Mouse (Mus musculus): ENCODE measurements around the gene Mcat. TPM values are rescaled to one million over a fixed set of nuclear protein-coding genes. Genes with fewer than 3 reads are reported as not detected.

Gene Mcat
- 33.4 and 36.3 TPM in 2 replicates for polyA plus RNA-seq (2015; fragmentation: Nextera tagmentation; extraction: Ambion mirVana)

DNA sequence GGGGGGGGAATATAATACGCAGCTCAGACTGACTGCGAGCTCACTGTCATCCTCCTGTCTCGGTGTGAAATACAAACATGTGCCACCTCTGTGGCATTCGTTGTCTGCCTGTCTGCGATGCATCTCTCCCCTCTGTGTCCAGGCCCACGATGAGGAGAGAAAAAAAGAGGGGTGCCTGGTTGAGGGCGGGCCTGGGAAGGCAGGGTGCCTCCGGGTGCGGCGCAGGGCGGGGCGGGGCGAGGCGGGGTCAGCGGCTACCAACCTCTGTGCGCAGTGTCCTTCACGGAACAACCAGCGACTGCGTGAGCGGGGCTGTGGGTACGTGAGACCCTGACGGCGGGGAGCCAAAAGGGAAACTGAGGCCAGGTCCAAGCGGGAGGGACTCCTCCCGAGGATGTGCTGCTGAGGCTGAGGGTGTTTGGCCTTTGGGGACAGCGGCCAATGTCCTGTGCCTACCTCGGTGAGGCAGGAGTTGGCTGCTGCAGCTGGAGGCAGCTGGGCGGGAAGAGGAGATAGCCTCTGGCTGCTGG lies at the start of gene Mcat, which contains the start of gene Tspo:
Mcat (minus strand) TSS at position 461 of the 530 bp plus-strand sequence.
Tspo (plus strand) TSS at position 266 of the 530 bp plus-strand sequence.
- no peak for ATAC-seq (ENCODE audit: low read depth)
- WGBS, result under 1% methylated on average over 28 of the region's 28 CpGs
- no peaks in the 10 kb centered on the region for H3K36me3 ChIP-seq

DNA sequence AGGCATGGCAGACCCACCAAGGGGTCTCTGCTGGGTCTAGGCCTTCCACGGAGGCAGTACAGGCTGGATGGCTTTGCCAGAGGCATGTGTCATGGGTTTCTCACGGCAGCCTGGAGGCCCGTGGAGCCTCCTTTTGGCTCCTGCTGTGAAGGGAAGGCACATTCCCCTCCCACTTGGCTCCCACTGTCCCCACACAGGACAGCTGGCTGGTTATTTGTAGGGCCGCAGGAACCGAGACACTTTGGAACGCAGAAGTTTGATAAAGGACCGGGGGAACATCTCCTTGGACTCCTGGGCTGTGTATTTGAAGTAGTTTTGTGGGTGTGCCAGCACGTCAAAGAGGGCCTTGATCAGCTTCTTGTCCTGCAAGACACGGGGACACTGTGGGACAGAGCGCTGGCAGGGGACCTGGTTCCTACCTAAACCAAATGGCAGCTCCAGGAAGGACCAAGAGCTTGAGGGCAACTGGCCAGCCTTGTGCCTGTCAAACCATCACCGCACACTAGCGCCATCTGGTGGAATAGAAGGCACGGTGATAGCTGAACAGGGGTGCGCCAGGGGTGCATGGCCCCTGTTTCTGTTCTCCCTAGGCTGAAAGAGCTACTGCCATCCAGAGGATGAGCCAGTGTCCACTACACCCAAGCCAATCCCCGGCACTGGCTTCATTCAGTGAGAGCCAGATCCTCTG lies 43.7 kb upstream of the Mcat start:
- peak; percentile 66; the same call in 1 of the 2 replicates for ATAC-seq (ENCODE audit: low read depth)
- Histone ChIP-seq H3K9me3 (no peaks in the 10 kb centered on the region), H3K27ac (replicated peaks) (no peak overlapping the region), H3K4me1 (replicated peaks) (no peaks in the 10 kb centered on the region), H3K4me2 (no peak overlapping the region), H3K4me3 (no peak overlapping the region), H3K27me3 (no peaks in the 10 kb centered on the region), H3K9ac (no peak overlapping the region), H3K36me3 (0 out of 2 replicates have a peak, but pooled peaks cover 6% of the 10 kb centered on the region)
- 45% methylated on average over 15 of the region's 15 CpGs for WGBS

More for the DNA sequence above, at the start of gene Mcat, which contains the start of gene Tspo:
- Histone ChIP-seq H3K9ac (peak within 1 kb of the TSS; percentile 66), H3K4me3 (peak within 1 kb of the TSS; percentile 34), H3K9me3 (no peaks in the 10 kb centered on the region), H3K27me3 (peaks cover 35% of the 10 kb centered on the region), H3K4me1 (replicated peaks) (peaks cover 20% of the 10 kb centered on the region), H3K27ac (replicated peaks) (no peak within 1 kb of the TSS), H3K4me2 (peak within 1 kb of the TSS; percentile 70)

DNA sequence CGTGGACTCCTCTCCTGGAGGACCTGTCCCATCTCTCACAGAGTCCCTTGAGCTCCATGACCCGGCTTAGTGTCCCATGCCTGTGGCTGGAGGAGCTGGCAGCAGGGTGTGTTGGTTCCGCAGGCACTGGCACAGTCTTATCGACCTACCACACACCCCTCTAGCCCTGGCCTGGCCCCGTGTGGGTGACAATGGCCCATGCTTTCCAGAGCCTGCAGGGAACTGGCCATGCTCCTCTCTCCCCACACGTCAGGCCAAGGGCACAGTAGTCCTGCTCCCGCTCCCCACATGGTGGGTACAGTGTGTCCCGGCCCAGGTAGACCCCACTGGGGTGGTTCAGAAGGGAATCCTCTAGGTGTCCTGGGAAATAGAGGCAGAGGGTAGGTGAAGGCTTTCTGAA lies 43.1 kb upstream of the Mcat start:
- Histone ChIP-seq H3K27me3 (no peaks in the 10 kb centered on the region), H3K36me3 (no peaks in the 10 kb centered on the region), H3K27ac (replicated peaks) (no peak overlapping the region), H3K9ac (no peak overlapping the region), H3K4me3 (no peak overlapping the region), H3K4me2 (no peak overlapping the region), H3K4me1 (replicated peaks) (no peaks in the 10 kb centered on the region), H3K9me3 (no peaks in the 10 kb centered on the region)
- WGBS, result 90% methylated on average over 8 of the region's 8 CpGs
- ATAC-seq (ENCODE audit: low read depth), result no peak

DNA sequence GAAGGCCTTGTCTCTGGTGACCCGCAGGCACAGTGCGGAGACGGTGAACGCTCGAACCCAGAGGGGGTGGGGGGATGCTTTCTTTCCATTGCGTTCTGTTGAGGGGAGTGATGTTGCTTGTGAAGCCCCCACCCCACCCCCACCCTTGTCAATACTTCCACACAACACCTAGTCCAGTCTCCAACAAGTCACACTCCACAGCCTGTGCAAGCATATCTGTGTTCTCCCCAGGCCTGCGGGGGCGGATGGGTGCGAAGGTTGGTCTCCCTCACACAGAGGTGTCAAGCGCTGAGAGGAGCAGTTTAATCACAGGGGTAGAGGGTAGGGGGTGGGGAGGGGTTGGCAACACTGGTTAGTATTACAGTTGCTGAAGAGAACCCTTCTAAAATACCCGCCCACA lies 42.6 kb upstream of the Mcat start:
- no peaks in the 10 kb centered on the region for H3K27me3 ChIP-seq
- H3K27ac ChIP-seq (replicated peaks), result no peak overlapping the region
- no peak overlapping the region for H3K4me2 ChIP-seq
- 87% methylated on average over 11 of the region's 11 CpGs for WGBS
- no peak overlapping the region for H3K9ac ChIP-seq
- no peak overlapping the region for H3K4me3 ChIP-seq
- no peak for ATAC-seq (ENCODE audit: low read depth)
- H3K4me1 ChIP-seq (replicated peaks), result no peaks in the 10 kb centered on the region
- H3K9me3 ChIP-seq, result no peaks in the 10 kb centered on the region
- no peaks in the 10 kb centered on the region for H3K36me3 ChIP-seq

DNA sequence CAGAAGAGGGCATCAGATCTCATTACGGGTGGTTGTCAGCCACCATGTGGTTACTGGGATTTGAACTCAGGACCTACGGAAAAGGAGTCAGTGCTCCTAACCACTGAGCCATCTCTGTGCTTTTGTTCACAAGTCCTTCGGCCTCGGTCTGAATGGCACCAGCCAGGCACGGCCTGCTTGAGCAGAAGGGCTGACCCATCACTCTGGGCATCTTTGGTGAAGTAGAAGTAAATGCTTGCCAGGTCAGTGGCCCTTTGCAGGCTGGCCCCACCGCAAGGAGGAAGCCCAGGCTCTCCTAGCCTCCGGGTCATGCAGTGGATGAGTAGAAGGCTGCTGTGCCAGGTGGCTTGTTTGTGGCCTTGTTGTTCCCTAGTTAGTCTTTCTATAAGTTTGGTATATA lies 39.8 kb upstream of the Mcat start:
- Histone ChIP-seq H3K4me3 (no peak overlapping the region), H3K9me3 (no peaks in the 10 kb centered on the region), H3K36me3 (no peaks in the 10 kb centered on the region), H3K4me1 (replicated peaks) (no peaks in the 10 kb centered on the region), H3K27me3 (no peaks in the 10 kb centered on the region), H3K27ac (replicated peaks) (no peak overlapping the region), H3K9ac (no peak overlapping the region), H3K4me2 (no peak overlapping the region)
- 96% methylated on average over 7 of the region's 7 CpGs for WGBS
- no peak for ATAC-seq (ENCODE audit: low read depth)

DNA sequence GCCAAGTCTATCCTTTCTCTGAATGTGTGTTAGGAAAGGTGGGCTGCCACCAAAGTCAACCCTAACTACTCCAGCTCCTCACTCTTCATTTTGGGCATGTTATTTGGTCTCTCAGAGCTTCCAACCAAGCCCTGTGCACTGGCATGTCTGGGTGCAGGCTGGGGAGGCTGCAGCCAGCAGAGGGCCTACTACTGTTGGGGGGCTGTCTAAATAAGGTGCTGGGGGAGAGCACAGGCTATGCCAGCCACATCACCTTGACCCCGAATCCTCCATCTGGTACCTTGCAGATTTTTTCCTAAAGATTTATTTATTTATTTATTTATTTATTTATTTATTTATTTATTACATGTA lies 39.4 kb upstream of the Mcat start:
- WGBS, result 96% methylated on average over 1 of the region's 1 CpGs
- H3K4me3 ChIP-seq, result no peak overlapping the region
- no peaks in the 10 kb centered on the region for H3K27me3 ChIP-seq
- H3K27ac ChIP-seq (replicated peaks), result no peak overlapping the region
- no peak overlapping the region for H3K4me2 ChIP-seq
- H3K36me3 ChIP-seq, result no peaks in the 10 kb centered on the region
- H3K4me1 ChIP-seq (replicated peaks), result no peaks in the 10 kb centered on the region
- no peak overlapping the region for H3K9ac ChIP-seq
- ATAC-seq (ENCODE audit: low read depth), result no peak
- no peaks in the 10 kb centered on the region for H3K9me3 ChIP-seq

DNA sequence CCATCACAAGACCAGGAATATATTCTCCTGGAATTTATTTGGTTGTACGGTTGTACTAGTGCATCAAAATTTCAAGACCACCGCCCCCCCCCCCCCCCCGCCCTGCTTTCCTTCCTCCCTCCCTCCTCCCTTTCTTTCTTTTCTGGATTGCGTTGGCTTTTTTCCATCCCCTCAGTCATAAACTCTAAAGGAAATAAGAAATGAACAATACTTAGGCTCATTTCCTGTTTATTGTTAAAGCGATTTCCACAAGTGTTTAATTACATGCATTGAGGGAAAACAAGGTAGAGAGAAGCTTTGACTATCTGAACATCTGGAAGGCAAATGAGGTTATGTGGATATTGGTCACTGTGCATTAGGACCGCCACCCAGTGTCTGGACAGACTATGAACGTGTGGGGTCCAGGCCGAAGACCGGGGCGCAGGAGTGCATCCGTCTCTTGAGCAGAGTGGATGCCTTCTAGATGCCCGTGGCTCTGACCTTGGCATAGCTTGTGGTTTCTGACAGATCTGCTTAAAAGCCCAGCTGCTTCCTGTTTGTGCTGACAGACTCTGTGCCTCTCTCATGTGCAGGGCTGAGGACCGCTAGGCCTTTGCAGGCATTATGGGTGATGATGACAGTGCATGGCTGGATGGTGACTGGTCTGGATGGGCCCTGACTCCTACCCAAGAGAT lies 38.9 kb upstream of the Mcat start:
- Histone ChIP-seq H3K4me2 (no peak overlapping the region), H3K36me3 (no peaks in the 10 kb centered on the region), H3K27ac (replicated peaks) (no peak overlapping the region), H3K4me1 (replicated peaks) (no peaks in the 10 kb centered on the region), H3K27me3 (no peaks in the 10 kb centered on the region), H3K4me3 (no peak overlapping the region), H3K9ac (no peak overlapping the region), H3K9me3 (no peaks in the 10 kb centered on the region)
- 83% methylated on average over 13 of the region's 13 CpGs for WGBS
- no peak for ATAC-seq (ENCODE audit: low read depth)

DNA sequence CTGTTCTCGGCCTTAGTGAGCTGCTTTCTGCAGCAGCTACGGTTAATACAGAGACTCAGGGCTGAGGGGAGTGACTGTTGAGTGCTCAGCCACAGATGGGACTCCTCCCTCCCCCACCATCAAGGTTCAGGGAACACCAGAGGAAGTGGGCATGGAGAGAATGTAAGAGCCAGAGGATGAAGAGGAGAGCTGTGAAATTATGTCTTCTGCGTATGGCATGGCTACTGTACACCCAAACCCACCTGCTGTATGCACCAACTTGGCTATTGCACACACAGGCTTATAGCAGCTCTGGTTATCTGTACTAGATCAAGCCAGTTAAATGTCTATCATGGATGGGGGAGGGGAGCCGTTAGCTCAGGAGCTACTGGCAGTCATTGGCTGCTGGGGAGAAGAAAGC lies 37.6 kb upstream of the Mcat start:
- Histone ChIP-seq H3K4me1 (replicated peaks) (no peaks in the 10 kb centered on the region), H3K9ac (no peak overlapping the region), H3K36me3 (no peaks in the 10 kb centered on the region), H3K27me3 (no peaks in the 10 kb centered on the region), H3K27ac (replicated peaks) (no peak overlapping the region), H3K9me3 (no peaks in the 10 kb centered on the region), H3K4me2 (no peak overlapping the region), H3K4me3 (no peak overlapping the region)
- ATAC-seq (ENCODE audit: low read depth), result no peak
- WGBS, result 75% methylated on average over 4 of the region's 4 CpGs

DNA sequence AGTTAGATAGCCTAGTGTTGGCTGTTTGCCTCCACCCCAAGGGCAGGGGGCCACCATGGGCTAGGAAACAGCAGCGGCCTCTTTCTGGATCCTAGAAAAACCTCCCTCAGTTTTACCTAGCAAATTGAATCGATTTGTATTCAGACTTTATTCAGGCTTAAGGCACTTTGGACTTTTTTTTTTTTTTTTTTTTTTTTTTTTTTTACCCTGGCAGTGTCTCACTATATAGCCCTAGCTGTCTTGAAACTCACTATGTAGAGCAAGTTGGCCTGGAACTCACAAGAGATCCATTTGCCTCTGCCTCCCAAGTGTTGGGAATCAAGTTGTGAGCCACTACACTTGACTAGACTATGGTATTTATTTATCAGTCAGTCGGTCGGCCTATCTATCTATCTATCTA lies 33.2 kb upstream of the Mcat start:
- 89% methylated on average over 4 of the region's 4 CpGs for WGBS
- no peak overlapping the region for H3K4me2 ChIP-seq

DNA sequence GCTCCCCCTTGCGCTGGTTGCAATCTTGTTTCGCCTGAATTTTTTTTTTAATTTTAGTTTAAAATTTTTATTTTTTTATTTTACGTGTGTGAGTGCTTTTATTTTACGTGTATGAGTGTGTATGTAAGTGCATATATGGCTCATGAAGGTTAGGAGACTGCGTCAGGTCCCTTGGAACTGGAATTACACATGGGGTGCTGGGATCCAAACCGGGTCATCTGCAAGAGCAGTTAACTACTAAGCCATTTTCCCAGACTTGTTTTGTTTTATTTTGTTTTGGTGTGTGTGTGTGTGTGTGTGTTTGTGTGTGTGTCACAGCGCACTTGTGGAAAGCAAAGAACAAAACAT lies 31.8 kb upstream of the Mcat start:
- 35% methylated on average over 7 of the region's 7 CpGs for WGBS
- 0 out of 2 replicates have a peak, but pooled peaks cover 7% of the 10 kb centered on the region for H3K36me3 ChIP-seq
- H3K27me3 ChIP-seq, result no peaks in the 10 kb centered on the region
- peak overlapping the region; percentile 80 for H3K4me3 ChIP-seq
- peak overlapping the region; percentile 84 for H3K9ac ChIP-seq
- ATAC-seq (ENCODE audit: low read depth), result peak; percentile 48
- H3K9me3 ChIP-seq, result no peaks in the 10 kb centered on the region
- peaks cover 34% of the 10 kb centered on the region for H3K4me1 ChIP-seq (replicated peaks)
- peak overlapping the region; percentile 72 for H3K4me2 ChIP-seq
- peak overlapping the region; percentile 62 for H3K27ac ChIP-seq (replicated peaks)

More for the DNA sequence above, 33.2 kb upstream of the Mcat start:
- H3K9me3 ChIP-seq, result no peaks in the 10 kb centered on the region
- no peaks in the 10 kb centered on the region for H3K27me3 ChIP-seq
- no peak overlapping the region for H3K27ac ChIP-seq (replicated peaks)
- no peak overlapping the region for H3K9ac ChIP-seq
- H3K4me3 ChIP-seq, result no peak overlapping the region
- peaks cover 34% of the 10 kb centered on the region for H3K4me1 ChIP-seq (replicated peaks)
- no peak for ATAC-seq (ENCODE audit: low read depth)
- no peaks in the 10 kb centered on the region for H3K36me3 ChIP-seq

DNA sequence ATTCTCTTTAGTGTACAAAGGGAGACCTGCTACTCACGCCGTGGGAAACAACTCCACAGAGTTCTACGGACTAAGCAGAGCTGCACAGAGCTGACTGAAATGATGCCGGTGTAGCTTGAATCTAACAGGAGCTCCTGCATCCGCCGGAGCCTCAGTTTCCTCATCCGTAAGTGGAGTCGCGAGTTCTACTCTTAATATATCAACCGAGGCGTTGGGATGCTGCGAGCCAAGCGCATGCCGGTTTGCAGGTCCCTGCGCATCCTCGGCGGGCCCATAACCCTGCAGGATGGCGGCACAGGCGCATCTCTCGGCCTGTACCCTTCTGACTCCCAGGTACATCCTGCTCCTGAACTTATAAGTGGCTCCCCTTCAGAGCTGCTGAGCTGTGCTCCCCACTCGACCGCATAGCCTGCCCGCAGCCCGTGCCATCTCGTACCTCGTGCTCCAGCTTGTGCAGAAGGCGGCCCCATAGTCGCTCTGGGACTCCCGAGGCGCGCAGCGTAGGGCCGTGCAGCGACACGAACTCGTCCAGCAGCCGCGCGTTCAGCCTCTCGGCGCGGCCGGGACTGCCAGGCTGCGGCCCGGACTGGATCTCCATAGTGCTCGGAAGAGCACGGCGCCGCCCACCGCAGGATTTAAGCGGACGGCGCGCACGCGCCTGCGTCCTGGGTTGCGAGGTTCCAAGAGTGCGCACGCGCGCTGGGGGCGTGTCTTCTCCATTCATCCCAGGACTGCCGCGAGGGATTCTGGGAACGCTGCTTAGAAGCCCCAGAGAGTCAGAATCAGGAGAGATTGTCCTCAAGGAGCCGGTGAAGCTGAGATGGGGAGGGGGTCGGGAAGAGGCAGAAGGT lies 31.2 kb upstream of the Mcat start, which contains the start of gene Ttll12:
Ttll12 (minus strand) TSS at position 645 of the 851 bp plus-strand sequence.
- H3K4me3 ChIP-seq, result peak within 1 kb of the TSS; percentile 80
- under 1% methylated on average over 68 of the region's 68 CpGs for WGBS
- peak; percentile 95 for ATAC-seq (ENCODE audit: low read depth)

More for the DNA sequence above, 31.2 kb upstream of the Mcat start, which contains the start of gene Ttll12:
- Histone ChIP-seq H3K9ac (peak within 1 kb of the TSS; percentile 84), H3K9me3 (no peaks in the 10 kb centered on the region), H3K4me2 (peak within 1 kb of the TSS; percentile 72), H3K27me3 (no peaks in the 10 kb centered on the region), H3K27ac (replicated peaks) (peak within 1 kb of the TSS; percentile 81), H3K36me3 (0 out of 2 replicates have a peak, but pooled peaks cover 12% of the 10 kb centered on the region), H3K4me1 (replicated peaks) (peaks cover 34% of the 10 kb centered on the region)

All from neural tube, embryonic 13.5 days (tissue).